ENCODE assay signal across 8 mouse cellular contexts in genomic region chr2:122028756-122029700, GRCm38 (mm10). TPM values are rescaled to one million over a fixed set of nuclear protein-coding genes. Genes with fewer than 3 reads are reported as not detected.
DNase-seq lines count a peak whose midpoint lies in the region; ATAC-seq lines count a peak whose summit lies in the region.

No protein-coding gene starts in this region.

- H3K4me2 ChIP-seq in forebrain, embryonic 16.5 days (ENCODE audit: low read length) = peak overlapping the region; percentile 86
- H3K4me2 ChIP-seq in hindbrain, embryonic 15.5 days = peak overlapping the region; percentile 81
- H3K4me2 ChIP-seq in limb, embryonic 13.5 days (replicated peaks) = peak overlapping the region; percentile 79
- peak overlapping the region; percentile 82 for H3K4me2 ChIP-seq in midbrain, embryonic 12.5 days (replicated peaks)
- peak overlapping the region; percentile 75 for H3K4me2 ChIP-seq in stomach, embryonic 16.5 days (ENCODE audit: low read depth, low read length)

- peak; percentile 29 to 40 for DNase-seq in kidney, adult 8-10 months
- DNase-seq in kidney, adult 11 months = no peak
- peak; percentile 27 to 30 for DNase-seq in adrenal gland, postnatal 4 days (ENCODE audit: low spot score in 2 of 2)

- H3K27me3 ChIP-seq in forebrain, embryonic 16.5 days (replicated peaks; ENCODE audit: control insufficient read depth, insufficient read depth, low read length) = no peaks in the 10 kb centered on the region
- H3K27me3 ChIP-seq in hindbrain, embryonic 15.5 days = no peaks in the 10 kb centered on the region
- H3K27me3 ChIP-seq in limb, embryonic 13.5 days = no peaks in the 10 kb centered on the region
- no peaks in the 10 kb centered on the region for H3K27me3 ChIP-seq in midbrain, embryonic 12.5 days
- no peaks in the 10 kb centered on the region for H3K27me3 ChIP-seq in stomach, embryonic 16.5 days (ENCODE audit: control insufficient read depth, insufficient read depth, low read length)

- peaks cover 6% of the 10 kb centered on the region for H3K4me1 ChIP-seq in forebrain, embryonic 16.5 days (replicated peaks; ENCODE audit: control insufficient read depth, insufficient read depth, low read length)
- H3K4me1 ChIP-seq in hindbrain, embryonic 15.5 days (replicated peaks) = peaks cover 19% of the 10 kb centered on the region
- peaks cover 15% of the 10 kb centered on the region for H3K4me1 ChIP-seq in limb, embryonic 13.5 days
- peaks cover 9% of the 10 kb centered on the region for H3K4me1 ChIP-seq in midbrain, embryonic 12.5 days
- H3K4me1 ChIP-seq in stomach, embryonic 16.5 days (ENCODE audit: control insufficient read depth, insufficient read depth, low read length) = no peaks in the 10 kb centered on the region; the same call in 1 of the 2 replicates

- no peaks in the 10 kb centered on the region for H3K9me3 ChIP-seq in forebrain, embryonic 16.5 days (ENCODE audit: control insufficient read depth, low read length)
- H3K9me3 ChIP-seq in hindbrain, embryonic 15.5 days = no peaks in the 10 kb centered on the region
- no peaks in the 10 kb centered on the region for H3K9me3 ChIP-seq in limb, embryonic 13.5 days
- H3K9me3 ChIP-seq in midbrain, embryonic 12.5 days = no peaks in the 10 kb centered on the region
- no peaks in the 10 kb centered on the region for H3K9me3 ChIP-seq in stomach, embryonic 16.5 days (replicated peaks; ENCODE audit: control insufficient read depth, low read length)

- H3K4me3 ChIP-seq in forebrain, embryonic 16.5 days (replicated peaks; ENCODE audit: low read length) = peak overlapping the region; percentile 91
- H3K4me3 ChIP-seq in hindbrain, embryonic 15.5 days = peak overlapping the region; percentile 98
- peak overlapping the region; percentile 98 for H3K4me3 ChIP-seq in limb, embryonic 13.5 days
- H3K4me3 ChIP-seq in midbrain, embryonic 12.5 days = peak overlapping the region; percentile 94
- H3K4me3 ChIP-seq in stomach, embryonic 16.5 days (replicated peaks; ENCODE audit: low read length) = peak overlapping the region; percentile 90

- no peaks in the 10 kb centered on the region for H3K36me3 ChIP-seq in forebrain, embryonic 16.5 days (ENCODE audit: control insufficient read depth, insufficient read depth)
- peaks cover 3% of the 10 kb centered on the region; the same call in 1 of the 2 replicates for H3K36me3 ChIP-seq in hindbrain, embryonic 15.5 days
- peaks cover 13% of the 10 kb centered on the region; the same call in 1 of the 2 replicates for H3K36me3 ChIP-seq in limb, embryonic 13.5 days
- H3K36me3 ChIP-seq in midbrain, embryonic 12.5 days = no peaks in the 10 kb centered on the region
- H3K36me3 ChIP-seq in stomach, embryonic 16.5 days (ENCODE audit: control insufficient read depth, insufficient read depth, low read length) = peaks cover 5% of the 10 kb centered on the region; the same call in 1 of the 2 replicates

- H3K27ac ChIP-seq in forebrain, embryonic 16.5 days (ENCODE audit: low read length) = peak overlapping the region; percentile 67
- H3K27ac ChIP-seq in hindbrain, embryonic 15.5 days (replicated peaks) = peak overlapping the region; percentile 88
- H3K27ac ChIP-seq in limb, embryonic 13.5 days = peak overlapping the region; percentile 85
- H3K27ac ChIP-seq in midbrain, embryonic 12.5 days (replicated peaks) = peak overlapping the region; percentile 86
- H3K27ac ChIP-seq in stomach, embryonic 16.5 days (ENCODE audit: low read length) = peak overlapping the region; percentile 83

- ATAC-seq in forebrain, embryonic 16.5 days = peak; percentile 65
- peak; percentile 75 for ATAC-seq in hindbrain, embryonic 15.5 days (ENCODE audit: low FRiP score, low read depth)
- peak; percentile 70 for ATAC-seq in limb, embryonic 13.5 days (ENCODE audit: low FRiP score, low read depth)
- ATAC-seq in midbrain, embryonic 12.5 days (ENCODE audit: low FRiP score, low read depth) = peak; percentile 76; the same call in 1 of the 2 replicates
- ATAC-seq in stomach, embryonic 16.5 days (ENCODE audit: insufficient read depth, low FRiP score) = peak; percentile 35

- under 1% methylated on average over 64 of the region's 71 CpGs for WGBS in forebrain, embryonic 16.5 days
- 1% methylated on average over 65 of the region's 71 CpGs for WGBS in hindbrain, embryonic 15.5 days
- WGBS in limb, embryonic 13.5 days = 1% methylated on average over 58 of the region's 71 CpGs
- WGBS in midbrain, embryonic 12.5 days = 1% methylated on average over 71 of the region's 71 CpGs
- under 1% methylated on average over 70 of the region's 71 CpGs for WGBS in stomach, embryonic 16.5 days

- peak overlapping the region; percentile 91 for H3K9ac ChIP-seq in forebrain, embryonic 16.5 days (replicated peaks; ENCODE audit: low read depth, low read length)
- peak overlapping the region; percentile 95 for H3K9ac ChIP-seq in hindbrain, embryonic 15.5 days
- H3K9ac ChIP-seq in limb, embryonic 13.5 days = peak overlapping the region; percentile 96
- H3K9ac ChIP-seq in midbrain, embryonic 12.5 days (replicated peaks) = peak overlapping the region; percentile 87
- H3K9ac ChIP-seq in stomach, embryonic 16.5 days (ENCODE audit: low read length) = peak overlapping the region; percentile 93

RNA-seq across cellular contexts. Expression of gene Eif3j1, which starts 0.7 kb away (rescaled TPM):
- total RNA-seq in adrenal gland, postnatal 4 days (2021) = 10 to 100 TPM; 20.9 to 22.9 TPM
- polyA plus RNA-seq in forebrain, embryonic 16.5 days (2015; fragmentation: Nextera tagmentation; extraction: Ambion mirVana) = 9.9 and 11.0 TPM in 2 replicates
- 10.7 and 11.8 TPM in 2 replicates for polyA plus RNA-seq in hindbrain, embryonic 15.5 days (2015; fragmentation: Nextera tagmentation; extraction: Ambion mirVana)
- 12.2 and 12.9 TPM in 2 replicates for polyA plus RNA-seq in limb, embryonic 13.5 days (2015; fragmentation: Nextera tagmentation; extraction: Ambion mirVana)
- 12.6 and 15.0 TPM in 2 replicates for polyA plus RNA-seq in midbrain, embryonic 12.5 days (2016; fragmentation: Nextera tagmentation; extraction: Ambion mirVana)
- polyA plus RNA-seq in stomach, embryonic 16.5 days (2015; fragmentation: Nextera tagmentation; extraction: Ambion mirVana) = 8.9 and 9.5 TPM in 2 replicates
